Mouse (Mus musculus): Measurements from ENCODE around the gene Nyap1. TPM values are rescaled to one million over a fixed set of nuclear protein-coding genes. Genes with fewer than 3 reads are reported as not detected.

Nyap1 gene
- polyA plus RNA-seq, 1 experiment: 3.6 TPM

- no peaks in the 10 kb centered on the region for H3K27me3 ChIP-seq (ENCODE audit: control insufficient read depth, insufficient read depth, insufficient read length)
- no peak overlapping the region for H3K4me3 ChIP-seq (ENCODE audit: insufficient read depth, poor library complexity, severe bottlenecking)
- peaks cover 2% of the 10 kb centered on the region for H3K79me3 ChIP-seq (ENCODE audit: low read depth)
- no peak for TF ChIP-seq MYOD1 (IDR thresholded peaks at IDR 0.05; ENCODE audit: control insufficient read depth, insufficient read length, low read depth)
- no peak for TF ChIP-seq MAX (IDR thresholded peaks at IDR 0.05)
- no peak for TF ChIP-seq MYOG (IDR thresholded peaks at IDR 0.05; ENCODE audit: control insufficient read depth, extremely low read depth, insufficient read length)
- H3ac ChIP-seq (ENCODE audit: control insufficient read depth, insufficient read length, low read depth): no peak overlapping the region
- H3K79me2 ChIP-seq (ENCODE audit: control insufficient read depth, insufficient read depth): peaks cover 14% of the 10 kb centered on the region
- peaks cover 8% of the 10 kb centered on the region for H3K36me3 ChIP-seq (ENCODE audit: control insufficient read depth, insufficient read depth)
These were observed 34.3 kb upstream of the Nyap1 start for GRCm38 (mm10) chr5:137775587-137776290.

- no peaks in the 10 kb centered on the region for H3K79me2 ChIP-seq (ENCODE audit: control insufficient read depth, insufficient read depth)
- no peak overlapping the region for H3K4me3 ChIP-seq (ENCODE audit: insufficient read depth, poor library complexity, severe bottlenecking)
- H3ac ChIP-seq (ENCODE audit: control insufficient read depth, insufficient read length, low read depth): no peak overlapping the region
- H3K36me3 ChIP-seq (ENCODE audit: control insufficient read depth, insufficient read depth): no peaks in the 10 kb centered on the region
- H3K79me3 ChIP-seq (ENCODE audit: low read depth): no peaks in the 10 kb centered on the region
- TF ChIP-seq CEBPB (IDR thresholded peaks at IDR 0.05; ENCODE audit: low read depth): no peak
- TF ChIP-seq CTCF (IDR thresholded peaks at IDR 0.05; ENCODE audit: control insufficient read depth, insufficient read depth, insufficient read length): no peak
- no peaks in the 10 kb centered on the region for H3K27me3 ChIP-seq (ENCODE audit: control insufficient read depth, insufficient read depth, insufficient read length)
These were observed 31.3 kb upstream of the Nyap1 start for GRCm38 (mm10) chr5:137772755-137773154.

GRCm38 (mm10) chr5:137770709-137771108, 29.3 kb upstream of the Nyap1 start:
- Histone ChIP-seq H3K27me3 (ENCODE audit: control insufficient read depth, insufficient read depth, insufficient read length) (no peaks in the 10 kb centered on the region), H3K79me2 (ENCODE audit: control insufficient read depth, insufficient read depth) (no peaks in the 10 kb centered on the region), H3ac (ENCODE audit: control insufficient read depth, insufficient read length, low read depth) (no peak overlapping the region), H3K4me3 (ENCODE audit: insufficient read depth, poor library complexity, severe bottlenecking) (no peak overlapping the region), H3K36me3 (ENCODE audit: control insufficient read depth, insufficient read depth) (no peaks in the 10 kb centered on the region), H3K79me3 (ENCODE audit: low read depth) (no peaks in the 10 kb centered on the region)
- TF ChIP-seq FOSL1 (IDR thresholded peaks at IDR 0.05; ENCODE audit: insufficient read depth, low read length, poor library complexity, severe bottlenecking) (no peak), MAX (IDR thresholded peaks at IDR 0.05) (no peak), USF1 (IDR thresholded peaks at IDR 0.05; ENCODE audit: low read depth) (no peak), MYOG (IDR thresholded peaks at IDR 0.05; ENCODE audit: control insufficient read depth, extremely low read depth, insufficient read length) (no peak), CTCF (IDR thresholded peaks at IDR 0.05; ENCODE audit: control insufficient read depth, insufficient read depth, insufficient read length) (no peak), CEBPB (IDR thresholded peaks at IDR 0.05; ENCODE audit: low read depth) (no peak), MYOD1 (IDR thresholded peaks at IDR 0.05; ENCODE audit: control insufficient read depth, insufficient read length, low read depth) (no peak)

GRCm38 (mm10) chr5:137768475-137768874, 27.1 kb upstream of the Nyap1 start:
- no peak for TF ChIP-seq CEBPB (IDR thresholded peaks at IDR 0.05; ENCODE audit: low read depth)
- TF ChIP-seq CTCF (IDR thresholded peaks at IDR 0.05; ENCODE audit: control insufficient read depth, insufficient read depth, insufficient read length): no peak
- TF ChIP-seq USF1 (IDR thresholded peaks at IDR 0.05; ENCODE audit: low read depth): no peak
- TF ChIP-seq MAX (IDR thresholded peaks at IDR 0.05): no peak
- TF ChIP-seq MYOD1 (IDR thresholded peaks at IDR 0.05; ENCODE audit: control insufficient read depth, insufficient read length, low read depth): no peak
- no peak for TF ChIP-seq MYOG (IDR thresholded peaks at IDR 0.05; ENCODE audit: control insufficient read depth, extremely low read depth, insufficient read length)
- TF ChIP-seq FOSL1 (IDR thresholded peaks at IDR 0.05; ENCODE audit: insufficient read depth, low read length, poor library complexity, severe bottlenecking): no peak
- Histone ChIP-seq H3K27me3 (ENCODE audit: control insufficient read depth, insufficient read depth, insufficient read length) (no peaks in the 10 kb centered on the region), H3K36me3 (ENCODE audit: control insufficient read depth, insufficient read depth) (no peaks in the 10 kb centered on the region), H3K4me3 (ENCODE audit: insufficient read depth, poor library complexity, severe bottlenecking) (no peak overlapping the region), H3K79me2 (ENCODE audit: control insufficient read depth, insufficient read depth) (no peaks in the 10 kb centered on the region), H3K79me3 (ENCODE audit: low read depth) (no peaks in the 10 kb centered on the region), H3ac (ENCODE audit: control insufficient read depth, insufficient read length, low read depth) (no peak overlapping the region)

GRCm38 (mm10) chr5:137766270-137766669, 24.9 kb upstream of the Nyap1 start:
- Histone ChIP-seq H3ac (ENCODE audit: control insufficient read depth, insufficient read length, low read depth) (no peak overlapping the region), H3K79me3 (ENCODE audit: low read depth) (no peaks in the 10 kb centered on the region), H3K27me3 (ENCODE audit: control insufficient read depth, insufficient read depth, insufficient read length) (no peaks in the 10 kb centered on the region), H3K36me3 (ENCODE audit: control insufficient read depth, insufficient read depth) (no peaks in the 10 kb centered on the region), H3K79me2 (ENCODE audit: control insufficient read depth, insufficient read depth) (no peaks in the 10 kb centered on the region), H3K4me3 (ENCODE audit: insufficient read depth, poor library complexity, severe bottlenecking) (no peak overlapping the region)
- no peak for TF ChIP-seq CTCF (IDR thresholded peaks at IDR 0.05; ENCODE audit: control insufficient read depth, insufficient read depth, insufficient read length)
- no peak for TF ChIP-seq FOSL1 (IDR thresholded peaks at IDR 0.05; ENCODE audit: insufficient read depth, low read length, poor library complexity, severe bottlenecking)
- no peak for TF ChIP-seq MAX (IDR thresholded peaks at IDR 0.05)
- TF ChIP-seq USF1 (IDR thresholded peaks at IDR 0.05; ENCODE audit: low read depth): no peak
- TF ChIP-seq MYOG (IDR thresholded peaks at IDR 0.05; ENCODE audit: control insufficient read depth, extremely low read depth, insufficient read length): no peak
- TF ChIP-seq MYOD1 (IDR thresholded peaks at IDR 0.05; ENCODE audit: control insufficient read depth, insufficient read length, low read depth): no peak
- TF ChIP-seq CEBPB (IDR thresholded peaks at IDR 0.05; ENCODE audit: low read depth): no peak

GRCm38 (mm10) chr5:137764609-137765340, 23.4 kb upstream of the Nyap1 start:
- Histone ChIP-seq H3K36me3 (ENCODE audit: control insufficient read depth, insufficient read depth) (no peaks in the 10 kb centered on the region), H3K27me3 (ENCODE audit: control insufficient read depth, insufficient read depth, insufficient read length) (no peaks in the 10 kb centered on the region), H3K4me3 (ENCODE audit: insufficient read depth, poor library complexity, severe bottlenecking) (no peak overlapping the region), H3K79me2 (ENCODE audit: control insufficient read depth, insufficient read depth) (no peaks in the 10 kb centered on the region), H3ac (ENCODE audit: control insufficient read depth, insufficient read length, low read depth) (no peak overlapping the region), H3K79me3 (ENCODE audit: low read depth) (no peaks in the 10 kb centered on the region)
- no peak for TF ChIP-seq CEBPB (IDR thresholded peaks at IDR 0.05; ENCODE audit: low read depth)
